Mouse (Mus musculus) lung, postnatal 0 days (tissue): ENCODE measurements around the gene Grik4. TPM values are rescaled to one million over a fixed set of nuclear protein-coding genes. Genes with fewer than 3 reads are reported as not detected.

Experiments
- ATAC-seq: fragments of 200-750 bp; cut with Nextera tagmentation; 2 replicates; pipeline ENCODE4 v1.8.0; 2017; ENCODE audit warnings: moderate library complexity
- DNase-seq: peaks from one replicate; pipeline ENCODE4 v3.0.0-alpha.2; 2016; ENCODE audit warnings: low spot score
- H3K27ac ChIP-seq: fragments of 300-500 bp; sonication (generic); 2 replicates; pipeline ENCODE4 v1.5.1; 2014; ENCODE audit warnings: antibody characterized with exemption, mild to moderate bottlenecking, low read length, mixed read lengths
- H3K27me3 ChIP-seq: fragments of 300-500 bp; sonication (generic); replicated peaks from 2 replicates; pipeline ENCODE4 v1.6.1; 2014; ENCODE audit warnings: low read length, mixed read lengths; ENCODE audit not compliant: insufficient read depth
- H3K36me3 ChIP-seq: fragments of 300-500 bp; sonication (generic); 2 replicates; pipeline ENCODE4 v1.6.1; 2014; ENCODE audit warnings: low read length, mixed read lengths; ENCODE audit not compliant: insufficient read depth
- H3K4me1 ChIP-seq: fragments of 300-500 bp; sonication (generic); 2 replicates; pipeline ENCODE4 v1.6.1; 2014; ENCODE audit warnings: antibody characterized with exemption, low read depth, low read length, mixed read lengths; ENCODE audit not compliant: insufficient read depth
- H3K4me2 ChIP-seq: fragments of 300-500 bp; sonication (generic); replicated peaks from 2 replicates; pipeline ENCODE4 v1.6.1; 2014; ENCODE audit warnings: low read depth, mild to moderate bottlenecking, low read length, moderate library complexity, mixed read lengths
- H3K4me3 ChIP-seq: fragments of 300-500 bp; sonication (generic); 2 replicates; pipeline ENCODE4 v1.5.1; 2014; ENCODE audit warnings: low read depth, low read length
- H3K9ac ChIP-seq: fragments of 300-500 bp; sonication (generic); replicated peaks from 2 replicates; pipeline ENCODE4 v1.6.1; 2014; ENCODE audit warnings: low read depth, mild to moderate bottlenecking
- H3K9me3 ChIP-seq: fragments of 300-500 bp; sonication (generic); 2 replicates; pipeline ENCODE4 v1.6.1; 2016; ENCODE audit warnings: low read length, mixed read lengths
- CTCF ChIP-seq: IDR thresholded peaks from 2 replicates; pipeline ENCODE4 v1.5.1; 2016; ENCODE audit warnings: antibody characterized with exemption, mild to moderate bottlenecking
- EP300 ChIP-seq: IDR thresholded peaks from 2 replicates; pipeline ENCODE4 v1.6.1; 2016; ENCODE audit warnings: antibody characterized with exemption, mild to moderate bottlenecking, control low read depth
- WGBS: fragments of 180-500 bp; shearing (Covaris S2); extraction: QIAGEN DNeasy Blood & Tissue Kit; methylation state at CpG from one replicate; pipeline ENCODE4 v1.1.7; 2014; 5-methylcytosine and 5-hydroxymethylcytosine counted together
- polyA plus RNA-seq: library from polyadenylated mRNA; unstranded; fragments of >200 nt; fragmentation: Nextera tagmentation; extraction: Ambion mirVana; gene quantifications from 2 replicates; pipeline ENCODE4 v1.2.1, GENCODE M21; 2015

Gene Grik4
- polyA plus RNA-seq, 1 experiment from 2014 or later, result 0.47 TPM

- no peaks in the 10 kb centered on the region for H3K4me1 ChIP-seq
- H3K27ac ChIP-seq, result no peak overlapping the region
- H3K4me3 ChIP-seq, result no peak overlapping the region
- no peak overlapping the region for H3K9ac ChIP-seq
- TF ChIP-seq CTCF (no peak), EP300 (no peak)
- no peak for DNase-seq
- whole genome bisulfite sequencing, result 73% methylated on average over 5 of the region's 5 CpGs
- no peaks in the 10 kb centered on the region for H3K9me3 ChIP-seq
- no peaks in the 10 kb centered on the region for H3K36me3 ChIP-seq
- H3K27me3 ChIP-seq, result no peaks in the 10 kb centered on the region
- ATAC-seq, result no peak
- no peak overlapping the region for H3K4me2 ChIP-seq
These were observed 294.4 kb downstream of the Grik4 start for GRCm38 (mm10) chr9:42649872-42650271.

- ATAC-seq (no peak), DNase-seq (no peak)
- Histone ChIP-seq H3K36me3 (no peaks in the 10 kb centered on the region), H3K4me1 (no peaks in the 10 kb centered on the region), H3K9me3 (no peaks in the 10 kb centered on the region), H3K9ac (no peak overlapping the region), H3K4me2 (no peak overlapping the region), H3K27ac (no peak overlapping the region), H3K27me3 (no peaks in the 10 kb centered on the region), H3K4me3 (no peak overlapping the region)
- no peak for TF ChIP-seq CTCF
- no peak for TF ChIP-seq EP300
- WGBS, result 84% methylated on average over 3 of the region's 3 CpGs
These were observed 296.2 kb downstream of the Grik4 start for GRCm38 (mm10) chr9:42648051-42648450.

- no peak for TF ChIP-seq CTCF
- TF ChIP-seq EP300, result no peak
- no peak overlapping the region for H3K4me3 ChIP-seq
- DNase-seq (no peak), ATAC-seq (no peak)
- no peak overlapping the region for H3K4me2 ChIP-seq
- H3K4me1 ChIP-seq, result no peaks in the 10 kb centered on the region
- H3K27ac ChIP-seq, result no peak overlapping the region
- no peak overlapping the region for H3K9ac ChIP-seq
- H3K36me3 ChIP-seq, result no peaks in the 10 kb centered on the region
- WGBS, result 57% methylated on average over 3 of the region's 3 CpGs
- no peaks in the 10 kb centered on the region for H3K27me3 ChIP-seq
- H3K9me3 ChIP-seq, result no peaks in the 10 kb centered on the region
These were observed 296.7 kb downstream of the Grik4 start for GRCm38 (mm10) chr9:42647596-42647995.

GRCm38 (mm10) chr9:42646821-42647220 lies 297.5 kb downstream of the Grik4 start:
- H3K4me1 ChIP-seq, result no peaks in the 10 kb centered on the region
- DNase-seq (no peak), ATAC-seq (no peak)
- H3K27me3 ChIP-seq, result no peaks in the 10 kb centered on the region
- no peak overlapping the region for H3K9ac ChIP-seq
- no peak for TF ChIP-seq EP300
- H3K4me3 ChIP-seq, result no peak overlapping the region
- H3K36me3 ChIP-seq, result no peaks in the 10 kb centered on the region
- H3K27ac ChIP-seq, result no peak overlapping the region
- WGBS, result 63% methylated on average over 10 of the region's 10 CpGs
- no peak overlapping the region for H3K4me2 ChIP-seq
- H3K9me3 ChIP-seq, result no peaks in the 10 kb centered on the region

GRCm38 (mm10) chr9:42645161-42645560 lies 299.1 kb downstream of the Grik4 start:
- no peak for ATAC-seq
- no peaks in the 10 kb centered on the region for H3K4me1 ChIP-seq

GRCm38 (mm10) chr9:42642821-42643220 lies 301.5 kb downstream of the Grik4 start:
- Histone ChIP-seq H3K4me2 (no peak overlapping the region), H3K9ac (no peak overlapping the region), H3K9me3 (no peaks in the 10 kb centered on the region), H3K36me3 (no peaks in the 10 kb centered on the region), H3K27ac (no peak overlapping the region), H3K4me3 (no peak overlapping the region), H3K27me3 (no peaks in the 10 kb centered on the region), H3K4me1 (no peaks in the 10 kb centered on the region)
- no peak for TF ChIP-seq EP300
- no peak for TF ChIP-seq CTCF
- no peak for DNase-seq
- 52% methylated on average over 5 of the region's 5 CpGs for WGBS
- ATAC-seq, result no peak

More at GRCm38 (mm10) chr9:42645161-42645560, 299.1 kb downstream of the Grik4 start:
- Histone ChIP-seq H3K36me3 (no peaks in the 10 kb centered on the region), H3K27ac (no peak overlapping the region), H3K4me2 (no peak overlapping the region), H3K27me3 (no peaks in the 10 kb centered on the region), H3K9ac (no peak overlapping the region), H3K9me3 (no peaks in the 10 kb centered on the region), H3K4me3 (no peak overlapping the region)
- 89% methylated on average over 5 of the region's 5 CpGs for WGBS
- DNase-seq, result no peak
- TF ChIP-seq CTCF, result no peak
- no peak for TF ChIP-seq EP300

- H3K4me3 ChIP-seq, result no peak overlapping the region
- WGBS, result 50% methylated on average over 11 of the region's 11 CpGs
- ATAC-seq, result no peak
These were observed 302.7 kb downstream of the Grik4 start for GRCm38 (mm10) chr9:42641550-42642117.

More at GRCm38 (mm10) chr9:42641550-42642117, 302.7 kb downstream of the Grik4 start:
- Histone ChIP-seq H3K36me3 (no peaks in the 10 kb centered on the region), H3K27ac (no peak overlapping the region), H3K4me2 (no peak overlapping the region), H3K9me3 (no peaks in the 10 kb centered on the region), H3K9ac (no peak overlapping the region), H3K27me3 (no peaks in the 10 kb centered on the region), H3K4me1 (no peaks in the 10 kb centered on the region)
- no peak for DNase-seq
- no peak for TF ChIP-seq CTCF
- TF ChIP-seq EP300, result no peak
